Mouse (Mus musculus): Measurements from ENCODE around the gene Bean1. TPM values are rescaled to one million over a fixed set of nuclear protein-coding genes. Genes with fewer than 3 reads are reported as not detected.

Gene Bean1
- total and polyA plus RNA-seq, 2 experiments from 2014 or later: 10.9 to 34.9 TPM

DNA sequence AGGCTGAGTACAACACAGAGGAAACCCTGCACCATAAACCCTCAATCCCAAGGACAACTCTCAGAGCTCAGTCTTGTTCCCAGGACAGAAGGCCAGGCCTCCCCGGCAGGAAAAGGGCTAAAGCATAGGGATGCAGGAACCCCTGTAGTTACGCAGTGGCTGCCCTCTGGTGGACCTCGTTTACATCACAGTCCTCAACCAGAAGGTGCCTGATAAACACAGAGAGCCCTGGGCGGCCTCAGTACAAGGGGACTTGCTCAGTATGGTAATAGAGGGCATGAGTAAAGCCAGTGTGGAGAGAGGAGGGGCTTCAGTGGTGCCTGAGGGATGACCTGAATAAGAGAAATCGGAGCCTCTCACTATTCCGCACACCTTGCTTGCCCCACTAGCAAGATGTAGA is 64.3 kb downstream of the Bean1 start:
- peak; percentile 70 for TF ChIP-seq CTCF (IDR thresholded peaks at IDR 0.05)
- Histone ChIP-seq H3K27me3 (ENCODE audit: insufficient read depth, low read length) (no peaks in the 10 kb centered on the region), H3K4me3 (ENCODE audit: low read depth, low read length) (no peak overlapping the region), H3K9ac (replicated peaks; ENCODE audit: low read length, poor library complexity, severe bottlenecking) (no peak overlapping the region), H3K36me3 (ENCODE audit: insufficient read depth, low read length) (peaks cover 80% of the 10 kb centered on the region), H3K9me3 (ENCODE audit: low read length) (no peaks in the 10 kb centered on the region), H3K27ac (ENCODE audit: low read depth, low read length) (no peak overlapping the region), H3K4me2 (ENCODE audit: low read depth, low read length, poor library complexity, severe bottlenecking) (no peak overlapping the region), H3K4me1 (ENCODE audit: insufficient read depth, low read length) (no peaks in the 10 kb centered on the region)
- 0 out of 2 replicates have a peak, but pooled peaks have one; percentile 49 for ATAC-seq (ENCODE audit: low FRiP score)
- DNase-seq (ENCODE audit: low spot score): peak; percentile 48
- 45% methylated on average over 6 of the region's 6 CpGs for WGBS

DNA sequence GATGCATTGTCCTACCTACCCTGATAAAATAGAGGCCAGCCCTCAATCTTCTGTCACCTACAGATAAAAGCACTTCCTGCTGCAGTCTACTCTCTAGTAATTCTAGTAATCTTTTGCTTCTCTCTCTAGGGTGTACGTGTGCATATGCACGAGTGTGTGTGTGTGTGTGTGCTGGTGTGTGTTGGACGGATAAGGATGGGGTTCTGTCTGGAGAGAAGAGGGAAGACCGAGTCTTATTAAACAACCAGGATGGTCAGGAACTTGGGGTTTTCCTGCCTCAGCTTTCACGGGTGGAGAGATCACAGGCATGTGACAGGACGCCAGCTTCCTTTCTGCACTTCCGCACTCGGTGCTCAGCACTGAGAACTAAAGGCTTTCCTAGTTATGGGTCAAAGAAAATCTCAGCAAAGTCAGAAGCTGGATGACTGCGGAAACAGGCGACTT is 69.2 kb downstream of the Bean1 start:
- peaks cover 77% of the 10 kb centered on the region for H3K36me3 ChIP-seq (ENCODE audit: insufficient read depth, low read length)
- no peak overlapping the region for H3K27ac ChIP-seq (ENCODE audit: low read depth, low read length)
- WGBS: 88% methylated on average over 10 of the region's 10 CpGs
- H3K4me1 ChIP-seq (ENCODE audit: insufficient read depth, low read length): no peaks in the 10 kb centered on the region
- H3K9me3 ChIP-seq (ENCODE audit: low read length): no peaks in the 10 kb centered on the region
- H3K9ac ChIP-seq (replicated peaks; ENCODE audit: low read length, poor library complexity, severe bottlenecking): no peak overlapping the region
- H3K4me3 ChIP-seq (ENCODE audit: low read depth, low read length): no peak overlapping the region
- no peak for TF ChIP-seq CTCF (IDR thresholded peaks at IDR 0.05)
- H3K27me3 ChIP-seq (ENCODE audit: insufficient read depth, low read length): no peaks in the 10 kb centered on the region
- DNase-seq (ENCODE audit: low spot score) (no peak), ATAC-seq (ENCODE audit: low FRiP score) (no peak)
- H3K4me2 ChIP-seq (ENCODE audit: low read depth, low read length, poor library complexity, severe bottlenecking): no peak overlapping the region

DNA sequence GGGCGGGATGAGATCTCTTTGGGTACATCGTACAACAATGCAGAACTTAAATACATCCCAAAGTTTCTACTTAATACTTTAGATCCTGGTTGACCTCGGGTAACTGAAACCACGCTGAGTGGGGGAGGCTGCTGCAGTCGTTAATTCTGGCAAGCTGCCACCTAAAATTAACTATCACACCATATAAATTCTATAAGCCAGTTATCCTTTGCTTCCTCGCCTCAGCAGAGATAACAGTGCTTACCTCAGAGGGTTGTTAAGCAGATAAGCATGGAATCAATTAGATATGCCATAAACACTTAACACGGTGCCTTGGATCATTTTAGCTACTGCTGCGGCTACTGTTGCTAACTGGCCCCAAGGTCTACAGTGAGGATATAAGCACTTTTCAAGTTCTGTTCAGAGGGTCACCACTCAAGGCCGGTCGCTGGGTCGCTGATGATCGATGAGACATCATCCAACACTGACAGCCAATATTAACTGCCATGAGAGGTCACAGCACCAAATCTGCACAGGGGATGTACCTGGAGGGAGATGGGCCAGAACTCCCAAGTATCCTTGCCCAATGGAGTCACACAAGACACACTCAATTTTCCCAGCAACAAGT is 71.9 kb downstream of the Bean1 start:
- WGBS: 68% methylated on average over 12 of the region's 12 CpGs
- Histone ChIP-seq H3K4me2 (ENCODE audit: low read depth, low read length, poor library complexity, severe bottlenecking) (no peak overlapping the region), H3K27ac (ENCODE audit: low read depth, low read length) (no peak overlapping the region), H3K9ac (replicated peaks; ENCODE audit: low read length, poor library complexity, severe bottlenecking) (no peak overlapping the region), H3K4me1 (ENCODE audit: insufficient read depth, low read length) (no peaks in the 10 kb centered on the region; the same call in 1 of the 2 replicates), H3K27me3 (ENCODE audit: insufficient read depth, low read length) (no peaks in the 10 kb centered on the region), H3K9me3 (ENCODE audit: low read length) (no peaks in the 10 kb centered on the region), H3K4me3 (ENCODE audit: low read depth, low read length) (no peak overlapping the region), H3K36me3 (ENCODE audit: insufficient read depth, low read length) (peaks cover 64% of the 10 kb centered on the region)
- no peak for ATAC-seq (ENCODE audit: low FRiP score)
- TF ChIP-seq CTCF (IDR thresholded peaks at IDR 0.05): no peak
- no peak for DNase-seq (ENCODE audit: low spot score)

- Histone ChIP-seq H3K27ac (ENCODE audit: low read depth, low read length) (no peak overlapping the region), H3K4me1 (ENCODE audit: insufficient read depth, low read length) (peaks cover 4% of the 10 kb centered on the region; the same call in 1 of the 2 replicates), H3K4me2 (ENCODE audit: low read depth, low read length, poor library complexity, severe bottlenecking) (no peak overlapping the region), H3K9ac (replicated peaks; ENCODE audit: low read length, poor library complexity, severe bottlenecking) (no peak overlapping the region), H3K4me3 (ENCODE audit: low read depth, low read length) (no peak overlapping the region), H3K36me3 (ENCODE audit: insufficient read depth, low read length) (peaks cover 22% of the 10 kb centered on the region), H3K9me3 (ENCODE audit: low read length) (no peaks in the 10 kb centered on the region), H3K27me3 (ENCODE audit: insufficient read depth, low read length) (no peaks in the 10 kb centered on the region)
- DNase-seq (ENCODE audit: low spot score) (no peak), ATAC-seq (ENCODE audit: low FRiP score) (no peak)
- no peak for TF ChIP-seq CTCF (IDR thresholded peaks at IDR 0.05)
- 95% methylated on average over 4 of the region's 4 CpGs for WGBS
Measured at GRCm38 (mm10) chr8:104246621-104247020, 76.4 kb downstream of the Bean1 start.

GRCm38 (mm10) chr8:104247054-104247907 is 77.0 kb downstream of the Bean1 start:
- ATAC-seq (ENCODE audit: low FRiP score): no peak
- peak overlapping the region; percentile 79 for H3K4me2 ChIP-seq (ENCODE audit: low read depth, low read length, poor library complexity, severe bottlenecking)
- peaks cover 16% of the 10 kb centered on the region for H3K36me3 ChIP-seq (ENCODE audit: insufficient read depth, low read length)
- no peak overlapping the region for H3K27ac ChIP-seq (ENCODE audit: low read depth, low read length)
- H3K27me3 ChIP-seq (ENCODE audit: insufficient read depth, low read length): no peaks in the 10 kb centered on the region
- H3K9ac ChIP-seq (replicated peaks; ENCODE audit: low read length, poor library complexity, severe bottlenecking): peak overlapping the region; percentile 93
- peaks cover 6% of the 10 kb centered on the region; the same call in 1 of the 2 replicates for H3K4me1 ChIP-seq (ENCODE audit: insufficient read depth, low read length)
- no peak for TF ChIP-seq CTCF (IDR thresholded peaks at IDR 0.05)
- no peak for DNase-seq (ENCODE audit: low spot score)
- no peaks in the 10 kb centered on the region for H3K9me3 ChIP-seq (ENCODE audit: low read length)
- H3K4me3 ChIP-seq (ENCODE audit: low read depth, low read length): peak overlapping the region; percentile 89
- WGBS: 78% methylated on average over 22 of the region's 22 CpGs

- peaks cover 6% of the 10 kb centered on the region; the same call in 1 of the 2 replicates for H3K4me1 ChIP-seq (ENCODE audit: insufficient read depth, low read length)
- ATAC-seq (ENCODE audit: low FRiP score) (peak; percentile 25), DNase-seq (ENCODE audit: low spot score) (peak; percentile 12)
- H3K27me3 ChIP-seq (ENCODE audit: insufficient read depth, low read length): no peaks in the 10 kb centered on the region
- H3K9me3 ChIP-seq (ENCODE audit: low read length): no peaks in the 10 kb centered on the region
- H3K4me3 ChIP-seq (ENCODE audit: low read depth, low read length): peak overlapping the region; percentile 89
- TF ChIP-seq CTCF (IDR thresholded peaks at IDR 0.05): peak; percentile 3; the same call in 1 of the 2 replicates
- WGBS: 3% methylated on average over 11 of the region's 11 CpGs
- H3K9ac ChIP-seq (replicated peaks; ENCODE audit: low read length, poor library complexity, severe bottlenecking): peak overlapping the region; percentile 93
- peak overlapping the region; percentile 79 for H3K4me2 ChIP-seq (ENCODE audit: low read depth, low read length, poor library complexity, severe bottlenecking)
- peaks cover 10% of the 10 kb centered on the region for H3K36me3 ChIP-seq (ENCODE audit: insufficient read depth, low read length)
- peak overlapping the region; percentile 77 for H3K27ac ChIP-seq (ENCODE audit: low read depth, low read length)
Measured at GRCm38 (mm10) chr8:104247908-104248275, 77.7 kb downstream of the Bean1 start.

Data from midbrain, postnatal 0 days (tissue).